Mouse (Mus musculus): ENCODE results near the gene Rasl10a. TPM values are rescaled to one million over a fixed set of nuclear protein-coding genes. Genes with fewer than 3 reads are reported as not detected.
A peak's percentile ranks its signal among the peaks of the same experiment; 100 is the strongest.

Gene Rasl10a
- under 1 TPM; 0.42 to 0.95 (median 0.59) TPM for total RNA-seq (2022)

DNA sequence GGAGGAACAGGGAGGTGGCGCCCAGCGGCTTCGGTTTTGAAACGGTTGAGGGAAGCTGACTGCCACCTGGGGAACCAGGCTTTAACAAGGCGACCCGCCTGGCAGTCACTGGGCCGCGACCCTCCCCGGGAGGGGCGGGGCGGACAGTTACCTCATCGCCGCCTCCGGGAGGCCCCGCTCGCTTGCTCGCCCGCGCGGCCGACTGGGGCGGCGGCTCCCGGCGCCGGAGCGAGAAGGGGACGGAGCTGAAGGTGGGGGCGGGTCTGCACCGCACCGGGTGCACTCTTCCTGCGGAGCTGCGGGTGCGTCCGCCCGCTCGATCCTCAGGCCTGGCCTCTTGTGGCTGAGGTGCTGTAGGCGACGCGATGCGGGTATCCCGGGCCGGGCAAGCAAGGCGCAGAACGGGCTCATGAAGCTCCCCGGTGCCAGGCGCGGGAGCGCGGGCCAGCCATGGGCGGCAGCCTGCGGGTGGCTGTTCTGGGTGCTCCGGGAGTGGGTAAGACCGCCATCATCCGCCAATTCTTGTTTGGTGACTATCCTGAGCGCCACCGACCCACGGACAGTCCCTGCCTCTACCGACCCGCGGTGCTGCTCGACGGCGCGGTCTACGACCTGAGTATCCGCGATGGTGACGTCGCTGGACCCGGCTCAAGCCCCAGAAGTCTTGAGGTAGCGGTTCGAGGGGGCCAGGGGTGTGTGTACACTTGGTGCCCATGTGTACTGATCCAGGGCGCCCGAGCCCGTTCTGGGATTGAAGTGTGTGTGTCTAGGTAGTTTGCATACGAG is at the start of gene Rasl10a:
Gene Rasl10a, plus strand, starts transcription at position 273 of the 786 bp plus-strand sequence.
- no peak for DNase-seq

DNA sequence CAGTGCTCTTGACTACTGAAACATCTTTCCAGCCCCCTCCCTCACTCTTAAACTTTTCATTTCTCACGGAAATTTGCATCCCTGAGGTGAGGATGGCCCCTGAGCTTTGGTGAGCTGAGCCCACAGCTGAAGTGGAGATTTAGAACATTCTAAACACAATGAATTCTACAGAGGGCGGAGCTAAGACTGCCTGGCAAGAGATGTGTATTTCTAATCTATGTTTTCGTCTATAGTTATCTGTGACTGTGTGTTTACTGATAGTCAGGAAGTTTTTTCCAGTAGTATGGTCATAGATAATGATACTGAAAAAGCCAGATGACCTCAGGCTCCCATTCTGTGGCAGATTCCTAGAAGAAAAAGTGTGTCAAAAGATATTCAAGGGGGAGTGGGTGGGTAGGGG is 49.1 kb upstream of the Rasl10a start:
- DNase-seq, result no peak

- DNase-seq, result no peak
Observed at GRCm38 (mm10) chr11:5009354-5010074, 48.4 kb upstream of the Rasl10a start.

- no peak for DNase-seq
Observed at GRCm38 (mm10) chr11:5010205-5010604, 47.7 kb upstream of the Rasl10a start.

- no peak for DNase-seq
Observed at GRCm38 (mm10) chr11:5011480-5011879, 46.4 kb upstream of the Rasl10a start.

DNA sequence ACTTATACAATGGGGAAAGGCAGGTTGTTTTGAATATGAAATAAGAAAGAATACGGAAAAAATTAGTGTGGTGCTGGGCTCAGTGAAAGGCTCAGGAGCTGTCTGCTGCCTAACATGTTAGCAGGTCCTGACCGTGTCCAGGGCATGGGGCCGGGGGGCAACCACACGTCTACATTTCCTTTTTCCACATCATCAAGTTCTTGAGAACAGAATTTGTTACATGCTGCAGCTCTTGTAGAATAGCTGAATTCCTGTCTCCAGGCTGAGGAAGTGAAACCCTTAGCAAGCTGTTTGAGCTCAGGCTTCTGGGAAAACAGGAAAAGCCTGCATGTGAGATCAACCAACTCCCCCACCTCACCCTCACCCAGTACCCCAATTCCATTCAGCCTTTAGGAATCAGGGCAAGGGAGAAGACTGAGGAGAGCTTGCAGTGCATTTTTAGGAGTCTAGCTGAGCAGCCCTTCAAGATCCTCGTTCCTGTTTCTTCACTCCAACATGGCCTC is 45.7 kb upstream of the Rasl10a start:
- DNase-seq, result no peak

- DNase-seq, result peak; percentile 63
Observed at GRCm38 (mm10) chr11:5015720-5016119, 42.2 kb upstream of the Rasl10a start.

DNA sequence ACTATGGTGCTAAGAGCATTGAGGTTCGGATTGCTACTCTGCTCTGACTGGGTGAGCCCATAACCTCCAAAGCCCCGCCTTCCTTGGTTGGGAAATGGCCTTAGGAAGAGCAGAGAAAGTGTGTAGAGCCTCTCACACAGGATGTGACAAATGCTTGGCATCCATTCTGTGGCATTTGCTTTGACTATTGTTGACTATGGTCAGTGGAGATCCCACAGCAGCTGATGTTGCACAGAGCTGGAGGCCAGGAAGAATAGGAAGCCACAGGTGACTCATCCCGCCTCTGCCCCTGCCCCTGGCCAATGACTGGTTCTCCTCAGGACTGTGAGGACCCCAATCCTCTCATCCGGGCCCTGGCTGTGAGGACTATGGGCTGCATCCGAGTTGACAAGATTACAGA is 41.6 kb upstream of the Rasl10a start:
- DNase-seq, result no peak

DNA sequence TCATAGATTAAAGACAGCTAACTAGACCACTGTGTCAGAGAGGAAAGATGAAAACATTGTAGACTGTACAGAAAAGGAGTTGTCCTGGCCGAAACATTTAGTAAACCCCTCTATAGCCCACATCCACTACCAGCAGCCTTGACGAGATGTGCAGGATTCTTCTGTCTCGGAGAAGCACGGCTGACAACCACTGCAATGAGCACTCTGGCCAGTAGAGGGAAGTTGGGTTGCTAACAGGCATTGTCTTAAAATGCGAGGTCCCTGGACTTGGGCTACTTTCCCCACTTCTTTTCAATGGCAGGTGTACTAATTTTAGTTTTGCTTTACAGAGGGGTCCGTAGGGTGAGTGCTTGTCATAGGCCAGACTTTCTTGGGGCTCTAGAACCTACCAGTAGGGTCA is 40.4 kb upstream of the Rasl10a start:
- DNase-seq, result no peak

GRCm38 (mm10) chr11:5025108-5025507 is 32.8 kb upstream of the Rasl10a start:
- no peak for DNase-seq

GRCm38 (mm10) chr11:5028228-5028627 is 29.7 kb upstream of the Rasl10a start:
- no peak for DNase-seq

- DNase-seq, result no peak
Observed at GRCm38 (mm10) chr11:5032706-5033105, 25.2 kb upstream of the Rasl10a start.

- peak; percentile 79 for DNase-seq
Observed at GRCm38 (mm10) chr11:5033136-5033535, 24.8 kb upstream of the Rasl10a start.

DNA sequence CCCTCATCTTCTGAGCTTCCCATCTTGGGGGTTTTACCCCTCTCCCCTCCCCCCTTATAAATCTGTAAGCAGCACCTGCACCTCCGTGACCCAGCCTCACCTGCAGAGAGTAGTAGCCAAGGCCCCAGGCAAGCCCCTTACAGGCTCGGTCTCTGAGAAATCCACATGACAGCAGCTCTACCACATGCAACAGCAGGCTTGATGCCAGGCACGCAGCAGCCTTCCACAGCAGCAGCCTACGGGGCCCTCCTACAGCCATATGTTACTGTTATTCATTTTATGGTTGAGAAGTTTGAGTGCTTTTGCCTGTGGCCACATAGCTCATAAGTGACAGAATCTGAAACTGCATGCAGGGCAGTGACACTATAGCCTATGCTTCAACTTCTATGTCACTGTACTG is 22.5 kb upstream of the Rasl10a start:
- no peak for DNase-seq

DNA sequence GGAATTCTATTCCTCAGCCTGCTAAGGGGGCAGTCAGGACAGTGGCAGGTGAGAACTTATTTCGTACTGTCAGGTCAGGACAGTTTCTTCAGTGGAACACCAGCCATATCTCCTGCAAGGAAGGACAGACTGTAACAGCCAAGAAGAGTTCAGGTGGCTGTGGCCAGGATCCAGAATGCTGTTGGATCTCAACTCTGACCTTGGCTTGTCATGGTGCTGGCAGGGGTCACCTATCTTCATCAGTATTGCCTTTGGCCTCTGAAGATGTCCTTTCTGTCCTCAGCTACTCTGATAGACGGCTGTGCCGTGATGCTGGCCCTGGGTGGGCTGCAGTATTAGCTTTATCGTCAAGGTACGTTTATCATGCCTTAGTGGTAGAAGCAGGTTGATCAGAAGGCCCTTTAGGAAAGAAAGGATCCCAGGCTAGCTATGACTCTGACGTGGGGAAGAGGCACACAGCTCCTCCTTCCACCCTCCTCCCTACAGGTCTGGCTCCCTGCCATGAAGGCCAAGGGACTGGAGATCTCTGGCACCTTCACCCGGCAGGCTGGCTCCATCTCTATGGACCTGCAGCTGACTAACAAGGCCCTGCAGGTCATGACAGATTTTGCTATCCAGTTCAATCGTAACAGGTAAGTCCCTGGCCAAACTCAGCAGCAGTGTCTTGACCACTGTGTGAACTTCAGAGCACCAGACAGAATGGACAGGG is 20.6 kb upstream of the Rasl10a start:
- peak; percentile 71 for DNase-seq

GRCm38 (mm10) chr11:5040585-5040984 is 17.3 kb upstream of the Rasl10a start:
- DNase-seq, result no peak

GRCm38 (mm10) chr11:5041144-5041780 is 16.7 kb upstream of the Rasl10a start:
- DNase-seq, result no peak

DNA sequence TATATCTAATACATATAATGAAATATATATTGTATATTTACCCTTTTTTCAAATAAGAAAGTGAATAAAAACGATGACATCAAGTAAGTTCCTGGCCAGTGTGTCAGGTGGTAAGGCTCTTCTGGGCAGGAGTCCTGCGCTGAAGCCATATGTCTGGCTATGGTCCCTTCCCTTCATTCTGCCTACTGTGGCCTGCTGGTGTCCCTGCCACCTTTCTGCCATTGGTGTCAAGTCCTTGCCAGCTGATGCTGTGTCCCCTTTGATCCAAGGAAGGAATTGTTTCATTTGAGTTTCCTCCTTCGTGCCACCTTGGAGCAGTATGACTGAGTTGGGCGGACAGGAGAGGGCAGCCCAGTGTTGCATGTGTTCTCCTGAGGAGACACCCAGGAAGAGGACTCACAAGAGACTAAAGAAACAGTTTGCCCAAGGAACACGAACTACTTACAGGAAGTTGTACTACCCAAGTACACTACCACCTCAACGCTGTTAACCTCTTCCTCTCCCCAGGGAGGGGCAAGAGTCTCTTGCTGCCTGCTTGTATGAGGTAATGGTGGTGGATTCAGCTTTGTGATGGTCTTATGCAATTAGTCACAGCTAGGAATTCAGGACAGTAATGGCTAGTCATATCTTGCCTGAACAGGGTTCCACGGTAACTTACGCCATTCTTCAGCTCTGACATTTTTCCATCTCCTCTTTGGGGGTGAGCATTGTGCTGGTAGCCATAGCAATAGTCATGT is 15.1 kb upstream of the Rasl10a start:
- no peak for DNase-seq

GRCm38 (mm10) chr11:5046321-5046926 is 11.5 kb upstream of the Rasl10a start:
- no peak for DNase-seq

DNA sequence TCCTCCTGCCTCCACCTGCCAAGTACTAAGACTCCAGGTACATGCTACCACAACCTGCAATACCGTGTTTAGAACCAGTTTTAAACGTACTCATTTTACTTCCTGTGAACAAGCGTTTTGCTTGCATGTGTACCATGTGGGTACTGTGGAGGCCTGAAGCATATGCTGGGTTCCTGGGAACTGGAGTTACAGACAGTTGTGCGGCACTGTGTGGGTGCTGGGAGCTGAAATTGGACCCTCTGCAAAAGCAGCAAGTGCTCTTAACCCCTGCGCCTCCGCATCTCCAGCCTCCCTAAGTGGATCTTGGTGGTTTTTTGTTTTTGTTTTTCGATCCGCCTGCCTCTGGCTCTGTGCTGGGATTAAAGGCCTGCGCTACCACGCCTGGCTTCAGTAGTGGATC is 6.3 kb upstream of the Rasl10a start:
- no peak for DNase-seq

DNA sequence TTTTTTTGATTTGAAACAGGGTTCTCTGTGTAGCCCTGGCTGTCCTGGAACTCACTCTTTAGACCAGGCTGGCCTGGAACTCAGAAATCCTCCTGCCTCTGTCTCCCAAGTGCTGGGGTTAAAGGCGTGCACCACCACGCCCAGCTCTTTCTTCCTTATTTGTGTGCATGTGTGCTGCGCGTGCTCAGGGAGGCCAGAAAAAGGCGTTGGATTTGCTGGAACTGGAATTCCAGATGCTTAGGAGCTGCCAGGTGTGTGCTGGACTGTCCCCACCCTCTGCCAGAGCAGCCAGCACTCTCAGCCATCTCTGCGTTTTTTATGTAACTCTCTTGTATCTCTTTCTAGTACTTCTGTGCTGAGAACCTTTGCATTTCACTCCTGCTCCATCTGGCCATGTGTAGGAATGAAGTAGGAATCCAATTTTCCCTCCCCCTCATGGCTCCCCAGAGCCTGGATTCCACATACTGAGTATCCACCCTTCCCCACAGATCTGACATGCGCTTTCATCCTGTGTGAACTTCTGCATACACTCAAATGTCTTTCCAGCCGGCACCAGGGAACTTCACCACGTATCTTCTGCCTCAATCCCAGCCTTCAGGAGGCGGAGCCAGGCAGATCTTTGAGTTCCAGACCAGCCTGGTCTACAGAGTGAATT is 5.6 kb upstream of the Rasl10a start:
- no peak for DNase-seq
